Mouse (Mus musculus) forebrain, postnatal 0 days (tissue): ENCODE measurements around the gene Col7a1. TPM values are rescaled to one million over a fixed set of nuclear protein-coding genes. Genes with fewer than 3 reads are reported as not detected.
A peak's percentile ranks its signal among the peaks of the same experiment; 100 is the strongest.

ENCODE experiments used
- ATAC-seq: fragments of 200-750 bp; cut with Nextera tagmentation; 2 replicates; pipeline ENCODE4 v1.8.0; 2017; ENCODE audit warnings: mild to moderate bottlenecking, moderate library complexity
- DNase-seq: peaks from one replicate; pipeline ENCODE4 v3.0.0-alpha.2; 2015
- H3K27ac ChIP-seq: fragments of 300-500 bp; sonication (generic); 2 replicates; pipeline ENCODE4 v1.5.1; 2014; ENCODE audit warnings: low read depth, mild to moderate bottlenecking, antibody characterized with exemption, low read length, moderate library complexity, mixed read lengths
- H3K27me3 ChIP-seq: fragments of 300-500 bp; sonication (generic); 2 replicates; pipeline ENCODE4 v1.6.1; 2014; ENCODE audit warnings: mild to moderate bottlenecking, low read length, mixed read lengths; ENCODE audit not compliant: insufficient read depth
- H3K36me3 ChIP-seq: fragments of 300-500 bp; sonication (generic); 2 replicates; pipeline ENCODE4 v1.6.1; 2014; ENCODE audit warnings: mild to moderate bottlenecking, moderate library complexity; ENCODE audit not compliant: insufficient read depth
- H3K4me1 ChIP-seq: fragments of 300-500 bp; sonication (generic); 2 replicates; pipeline ENCODE4 v1.6.1; 2014; ENCODE audit warnings: antibody characterized with exemption; ENCODE audit not compliant: insufficient read depth
- H3K4me2 ChIP-seq: fragments of 300-500 bp; sonication (generic); 2 replicates; pipeline ENCODE4 v1.6.1; 2014; ENCODE audit warnings: low read depth, mild to moderate bottlenecking, moderate library complexity
- H3K4me3 ChIP-seq: fragments of 300-500 bp; sonication (generic); 2 replicates; pipeline ENCODE4 v1.5.1; 2014; ENCODE audit warnings: low read depth, low read length, mixed read lengths
- H3K9ac ChIP-seq: fragments of 300-500 bp; sonication (generic); 2 replicates; pipeline ENCODE4 v1.6.1; 2014; ENCODE audit warnings: mild to moderate bottlenecking
- H3K9me3 ChIP-seq: fragments of 300-500 bp; sonication (generic); 2 replicates; pipeline ENCODE4 v1.6.1; 2016; ENCODE audit warnings: low read length
- CTCF ChIP-seq: sonication (generic); IDR thresholded peaks from 2 replicates; pipeline ENCODE4 v1.5.1; 2016; ENCODE audit warnings: antibody characterized with exemption, control low read depth, low read depth
- WGBS: fragments of 180-500 bp; shearing (Covaris S2); extraction: QIAGEN DNeasy Blood & Tissue Kit; methylation state at CpG from one replicate; pipeline ENCODE4 v1.1.7; 2014; 5-methylcytosine and 5-hydroxymethylcytosine counted together
- polyA plus RNA-seq: library from polyadenylated mRNA; unstranded; fragments of >200 nt; fragmentation: Nextera tagmentation; extraction: Ambion mirVana; gene quantifications from 2 replicates; pipeline ENCODE4 v1.2.1, GENCODE M21; 2015
- total RNA-seq: library from RNA; depleted of rRNA; stranded (reverse); fragments of >200 nt; gene quantifications from 2 replicates; pipeline ENCODE4 v1.2.3, GENCODE M21; 2014; rRNA removed

Col7a1 gene
- total RNA-seq (2.7 and 5.4 TPM in 2 replicates), polyA plus RNA-seq (1.3 and 1.6 TPM in 2 replicates)

DNA sequence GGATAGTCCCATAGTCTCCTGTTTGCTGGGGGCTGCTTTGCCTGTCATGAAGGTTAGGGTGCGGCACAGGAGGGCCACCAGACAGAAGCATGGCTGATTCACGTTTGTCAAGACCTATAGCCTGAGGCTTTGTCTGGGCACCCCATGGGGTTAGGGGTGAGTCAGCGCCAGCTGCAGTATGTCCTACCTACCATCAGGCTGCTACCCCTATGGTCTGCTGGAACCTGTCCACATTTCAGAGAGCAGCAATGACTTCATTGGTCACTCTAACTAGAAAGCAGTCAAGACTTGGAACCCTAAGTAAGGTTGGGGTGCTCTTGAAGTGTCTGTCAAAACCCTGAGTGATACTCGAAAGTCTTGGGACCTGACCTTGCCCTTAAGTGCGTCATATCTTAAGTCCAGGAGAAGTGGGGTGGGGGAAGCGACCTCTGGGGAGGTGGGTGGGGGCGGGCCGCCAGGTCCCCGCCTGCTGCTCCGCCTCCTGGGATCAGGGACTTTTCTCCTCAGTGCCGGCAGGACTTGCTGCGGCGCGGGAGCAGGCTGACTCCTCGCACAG is at the start of gene Col7a1:
Gene Col7a1 (plus strand): TSS at position 506 of the 556 bp plus-strand sequence.
- ATAC-seq (no peak), DNase-seq (no peak)
- Histone ChIP-seq H3K27ac (no peak within 1 kb of the TSS), H3K4me1 (no peaks in the 10 kb centered on the region), H3K4me3 (no peak within 1 kb of the TSS), H3K36me3 (peaks cover 25% of the 10 kb centered on the region), H3K4me2 (no peak within 1 kb of the TSS), H3K9ac (no peak within 1 kb of the TSS), H3K27me3 (no peaks in the 10 kb centered on the region), H3K9me3 (no peaks in the 10 kb centered on the region)
- TF ChIP-seq CTCF = no peak
- 13% methylated on average over 15 of the region's 15 CpGs for WGBS

DNA sequence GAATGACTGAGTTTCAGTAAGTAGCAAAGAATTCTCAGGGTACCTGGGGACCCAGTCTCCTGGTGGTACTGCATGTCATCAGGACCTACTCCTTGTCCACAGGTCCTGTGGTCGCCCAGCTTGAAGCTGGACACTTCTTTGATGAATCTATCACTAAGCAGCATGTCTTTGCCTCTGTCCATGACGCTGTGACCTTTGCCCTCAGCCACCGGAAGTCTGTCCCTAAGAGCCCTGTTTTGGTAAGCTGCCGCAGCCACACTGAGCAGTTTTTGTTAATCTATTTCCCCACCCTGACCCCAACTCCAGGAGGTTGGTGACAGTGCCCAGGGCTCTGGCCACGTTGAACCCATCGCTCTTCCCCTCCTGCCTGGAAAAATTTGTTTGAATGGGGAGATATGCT is 41.1 kb upstream of the Col7a1 start:
- no peak for TF ChIP-seq CTCF
- ATAC-seq (no peak), DNase-seq (no peak)
- no peak overlapping the region for H3K9ac ChIP-seq
- no peaks in the 10 kb centered on the region for H3K36me3 ChIP-seq
- H3K27me3 ChIP-seq = no peaks in the 10 kb centered on the region
- no peak overlapping the region for H3K27ac ChIP-seq
- 73% methylated on average over 6 of the region's 6 CpGs for WGBS
- H3K4me3 ChIP-seq = no peak overlapping the region
- no peaks in the 10 kb centered on the region for H3K9me3 ChIP-seq
- H3K4me1 ChIP-seq = no peaks in the 10 kb centered on the region
- no peak overlapping the region for H3K4me2 ChIP-seq

DNA sequence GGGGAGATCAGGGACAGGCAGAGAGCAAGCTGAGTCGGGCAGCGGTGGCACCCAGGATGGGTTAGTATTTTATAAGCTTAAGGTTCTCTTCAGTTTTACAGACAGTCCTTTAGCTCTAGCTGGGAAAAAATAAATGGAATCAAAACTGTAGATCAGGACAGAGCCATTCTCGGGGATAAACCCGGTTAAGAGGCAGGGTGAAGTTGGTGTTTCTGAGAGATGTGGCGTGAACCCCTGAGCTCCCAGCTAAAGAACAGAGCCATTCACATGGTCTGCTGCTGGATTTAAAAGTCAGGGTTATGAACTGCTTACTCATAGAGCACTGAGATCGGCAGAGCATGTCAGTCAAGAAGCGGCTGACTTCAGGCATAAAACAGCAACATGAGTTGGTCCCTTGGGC is 40.2 kb upstream of the Col7a1 start:
- 89% methylated on average over 7 of the region's 7 CpGs for WGBS
- Histone ChIP-seq H3K4me1 (no peaks in the 10 kb centered on the region), H3K27me3 (no peaks in the 10 kb centered on the region), H3K4me3 (no peak overlapping the region), H3K9ac (no peak overlapping the region), H3K36me3 (no peaks in the 10 kb centered on the region), H3K27ac (no peak overlapping the region), H3K4me2 (no peak overlapping the region), H3K9me3 (no peaks in the 10 kb centered on the region)
- DNase-seq (no peak), ATAC-seq (no peak)
- no peak for TF ChIP-seq CTCF

DNA sequence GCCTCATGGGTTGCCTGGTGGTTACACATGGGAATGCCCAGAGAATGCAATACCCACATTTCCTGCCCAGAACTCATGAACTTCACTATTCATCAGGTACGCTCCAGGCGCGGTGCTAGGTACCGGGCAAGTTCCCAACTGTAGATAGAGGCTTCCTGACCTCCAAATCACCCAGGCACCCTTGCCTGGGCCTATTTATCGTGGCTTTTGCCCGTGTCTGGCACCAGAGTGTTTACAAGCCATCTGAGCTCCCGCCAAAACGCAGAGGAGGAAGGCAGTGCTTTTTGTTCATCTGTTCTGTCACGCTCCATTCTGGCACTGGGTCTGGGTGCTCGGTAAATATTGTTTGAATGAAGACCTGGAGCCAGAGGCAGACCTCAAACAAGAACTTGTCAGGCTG is 39.8 kb upstream of the Col7a1 start:
- Histone ChIP-seq H3K4me1 (no peaks in the 10 kb centered on the region), H3K9me3 (no peaks in the 10 kb centered on the region), H3K9ac (no peak overlapping the region), H3K27me3 (no peaks in the 10 kb centered on the region), H3K36me3 (no peaks in the 10 kb centered on the region), H3K4me3 (no peak overlapping the region), H3K27ac (no peak overlapping the region), H3K4me2 (no peak overlapping the region)
- WGBS = 64% methylated on average over 10 of the region's 10 CpGs
- ATAC-seq = no peak
- no peak for TF ChIP-seq CTCF
- no peak for DNase-seq

DNA sequence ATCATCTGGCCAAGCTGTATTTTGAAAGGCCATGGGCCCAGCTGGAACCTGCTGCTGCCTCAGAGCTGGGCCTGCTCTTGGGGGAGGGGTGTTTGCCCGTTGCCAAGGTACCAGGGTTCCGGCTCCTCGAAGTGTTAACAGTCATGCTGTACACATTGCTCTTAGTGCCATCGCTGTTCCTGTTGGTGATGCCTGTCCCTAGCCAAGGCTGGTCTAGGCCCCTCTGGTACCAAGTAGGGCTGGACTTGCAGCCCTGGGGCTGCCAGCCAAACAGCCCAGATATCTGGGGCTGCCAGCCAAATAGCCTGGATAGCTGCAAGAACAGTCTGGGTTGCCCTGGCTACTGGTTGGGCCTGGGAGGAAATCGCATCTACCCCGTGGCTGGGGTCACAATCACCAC is 38.9 kb upstream of the Col7a1 start, which contains the start of gene Tmem89:
Gene Tmem89 (plus strand): TSS at position 129 of the 400 bp plus-strand sequence.
- Histone ChIP-seq H3K4me3 (no peak within 1 kb of the TSS), H3K36me3 (no peaks in the 10 kb centered on the region), H3K9me3 (no peaks in the 10 kb centered on the region), H3K27ac (no peak within 1 kb of the TSS), H3K27me3 (no peaks in the 10 kb centered on the region), H3K4me1 (no peaks in the 10 kb centered on the region), H3K9ac (no peak within 1 kb of the TSS), H3K4me2 (no peak within 1 kb of the TSS)
- peak; percentile 96 for ATAC-seq
- peak; percentile 74 for DNase-seq
- TF ChIP-seq CTCF = no peak
- 41% methylated on average over 6 of the region's 6 CpGs for WGBS

DNA sequence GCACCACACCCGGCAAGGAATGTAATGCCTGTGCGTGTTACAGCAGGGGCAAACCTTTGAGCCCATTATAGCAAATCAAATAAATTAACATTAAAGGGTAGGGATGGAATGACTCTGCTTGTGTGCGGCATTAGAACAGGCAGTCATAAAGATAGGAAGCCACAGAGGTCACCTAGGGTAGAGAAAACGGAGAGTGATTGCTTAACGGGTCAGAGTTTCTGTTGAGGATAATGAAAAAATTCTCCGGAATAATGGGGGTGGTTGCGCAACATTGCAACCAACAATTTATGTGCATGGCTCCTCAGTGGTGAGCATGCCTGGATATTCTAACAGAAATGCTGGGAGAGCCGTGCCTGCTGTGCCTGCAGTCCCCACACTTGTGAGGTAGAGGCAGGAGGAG is 27.5 kb upstream of the Col7a1 start:
- WGBS = 81% methylated on average over 8 of the region's 8 CpGs
- DNase-seq (no peak), ATAC-seq (no peak)
- Histone ChIP-seq H3K9me3 (no peaks in the 10 kb centered on the region), H3K27ac (no peak overlapping the region), H3K4me1 (no peaks in the 10 kb centered on the region), H3K27me3 (no peaks in the 10 kb centered on the region), H3K4me3 (no peak overlapping the region), H3K9ac (no peak overlapping the region), H3K36me3 (no peaks in the 10 kb centered on the region), H3K4me2 (no peak overlapping the region)
- no peak for TF ChIP-seq CTCF

DNA sequence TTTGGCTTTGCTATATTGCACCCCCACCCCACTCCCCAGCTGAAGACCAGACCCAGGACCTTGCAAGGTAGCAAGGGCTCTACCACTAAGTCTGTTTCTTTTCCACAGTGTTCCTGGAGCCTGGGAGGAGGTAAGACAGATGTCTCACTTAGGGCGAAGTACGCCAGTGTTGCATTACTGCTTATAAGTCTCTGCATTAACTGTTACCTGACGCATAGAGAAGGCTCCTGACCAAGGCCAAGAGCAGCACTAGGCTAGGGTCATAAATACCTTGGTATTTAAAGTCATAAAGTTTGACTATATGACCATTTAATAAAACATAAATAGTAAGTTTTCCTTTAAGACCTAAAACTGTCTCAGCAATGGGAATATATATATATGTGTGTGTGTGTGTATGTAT is 25.0 kb upstream of the Col7a1 start:
- H3K36me3 ChIP-seq = no peaks in the 10 kb centered on the region
- no peaks in the 10 kb centered on the region for H3K27me3 ChIP-seq
- ATAC-seq (no peak), DNase-seq (no peak)
- H3K4me2 ChIP-seq = no peak overlapping the region
- no peak overlapping the region for H3K4me3 ChIP-seq
- no peak for TF ChIP-seq CTCF
- H3K9me3 ChIP-seq = no peaks in the 10 kb centered on the region
- WGBS = 93% methylated on average over 3 of the region's 3 CpGs
- H3K4me1 ChIP-seq = no peaks in the 10 kb centered on the region
- no peak overlapping the region for H3K9ac ChIP-seq
- no peak overlapping the region for H3K27ac ChIP-seq

DNA sequence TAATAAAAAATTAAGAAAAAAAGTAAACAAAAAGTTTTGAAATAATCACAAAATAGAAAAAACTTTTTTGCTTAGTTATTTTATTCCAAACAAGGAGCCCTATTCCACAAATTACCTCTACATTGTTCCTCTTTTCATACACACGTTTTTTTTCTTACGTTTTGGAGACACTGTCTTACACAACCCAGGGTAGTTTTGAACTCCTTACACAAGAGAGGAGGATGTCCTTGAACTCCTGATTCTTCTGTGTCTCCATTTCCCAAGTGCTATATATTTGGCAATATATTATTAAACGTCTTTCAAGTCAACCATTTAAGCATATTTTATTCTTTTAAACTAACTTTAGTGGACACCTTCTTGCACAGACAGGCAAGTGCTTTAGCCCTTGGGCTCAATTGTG is 17.4 kb upstream of the Col7a1 start:
- Histone ChIP-seq H3K27me3 (no peaks in the 10 kb centered on the region), H3K4me1 (0 out of 2 replicates have a peak, but pooled peaks cover 5% of the 10 kb centered on the region), H3K4me3 (no peak overlapping the region), H3K4me2 (peak overlapping the region; percentile 32; the same call in 1 of the 2 replicates), H3K27ac (no peak overlapping the region), H3K9ac (no peak overlapping the region), H3K36me3 (peaks cover 18% of the 10 kb centered on the region; the same call in 1 of the 2 replicates), H3K9me3 (no peaks in the 10 kb centered on the region)
- DNase-seq (no peak), ATAC-seq (no peak)
- WGBS = 23% methylated on average over 3 of the region's 3 CpGs
- no peak for TF ChIP-seq CTCF
